Mouse (Mus musculus) lung, adult 18-20 months (tissue): ENCODE results near the gene Ntrk3.

ENCODE experiments used
- DNase-seq, 2 experiments: peaks; one replicate each; pipeline ENCODE4 v3.0.0; 2022; ENCODE audit warnings: mixed read lengths in 2 of 2

Ntrk3 gene

DNA sequence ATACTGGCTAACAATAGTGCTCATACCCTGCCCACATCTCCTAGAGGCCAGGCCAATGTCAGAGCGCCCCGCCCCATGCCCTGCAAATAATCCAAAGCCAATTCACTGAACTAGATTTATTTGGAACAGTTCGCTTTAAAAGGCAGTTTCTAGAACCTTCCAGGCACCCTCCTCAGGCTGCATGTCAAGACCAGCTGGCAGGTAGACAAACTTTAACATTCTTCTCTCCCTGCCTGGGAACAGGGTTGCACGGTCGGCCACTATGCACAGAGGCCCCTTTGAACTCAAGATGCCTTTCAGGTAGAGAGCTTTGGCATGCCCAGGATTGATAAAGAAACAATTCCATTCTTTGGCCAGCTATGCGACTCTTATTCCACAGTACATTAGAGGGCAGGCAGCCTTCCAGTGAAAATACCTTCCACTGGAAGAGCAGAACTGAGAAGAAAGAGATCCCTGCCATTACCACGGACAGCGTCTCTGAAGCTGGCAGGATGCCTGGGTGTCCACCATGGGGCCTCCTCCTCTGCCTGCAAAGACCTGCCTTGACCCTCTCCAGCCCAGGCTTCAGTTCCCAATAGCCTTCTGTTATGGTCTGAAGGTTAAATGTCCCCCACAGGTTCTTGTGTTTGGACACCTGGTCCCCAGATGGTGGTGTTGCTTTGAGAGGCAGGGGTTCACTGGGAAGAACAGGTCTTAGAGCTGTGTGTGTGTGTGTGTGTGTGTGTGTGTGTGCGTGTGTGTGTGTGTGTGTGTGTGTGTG is 298.3 kb downstream of the Ntrk3 start:
- no peak for DNase-seq

- DNase-seq: peak in 1 of 2 experiments; percentile 10
Measured at GRCm38 (mm10) chr7:78433617-78434144, 304.1 kb downstream of the Ntrk3 start.

- DNase-seq: no peak
Measured at GRCm38 (mm10) chr7:78431611-78432010, 306.2 kb downstream of the Ntrk3 start.

DNA sequence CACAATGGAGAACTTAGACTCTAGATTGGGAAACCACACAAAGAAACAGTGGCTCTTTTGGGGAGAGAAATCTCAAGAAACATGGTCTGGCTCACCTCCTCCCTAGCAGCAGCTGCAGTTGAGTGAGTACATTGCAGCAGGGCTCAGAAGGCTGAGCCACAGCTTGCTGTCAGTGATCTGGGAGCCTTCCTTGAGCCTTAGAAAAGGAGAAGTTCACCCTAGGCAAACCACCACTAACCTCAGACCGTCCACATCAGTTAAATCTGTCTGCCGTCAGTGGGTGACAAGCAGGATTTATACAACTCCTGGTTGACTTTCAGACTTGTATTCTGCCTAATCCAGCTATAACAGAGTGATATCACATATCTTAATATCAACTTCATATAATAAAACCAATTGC is 325.6 kb downstream of the Ntrk3 start:
- DNase-seq: no peak

- no peak for DNase-seq
Measured at GRCm38 (mm10) chr7:78409970-78410369, 327.8 kb downstream of the Ntrk3 start.

DNA sequence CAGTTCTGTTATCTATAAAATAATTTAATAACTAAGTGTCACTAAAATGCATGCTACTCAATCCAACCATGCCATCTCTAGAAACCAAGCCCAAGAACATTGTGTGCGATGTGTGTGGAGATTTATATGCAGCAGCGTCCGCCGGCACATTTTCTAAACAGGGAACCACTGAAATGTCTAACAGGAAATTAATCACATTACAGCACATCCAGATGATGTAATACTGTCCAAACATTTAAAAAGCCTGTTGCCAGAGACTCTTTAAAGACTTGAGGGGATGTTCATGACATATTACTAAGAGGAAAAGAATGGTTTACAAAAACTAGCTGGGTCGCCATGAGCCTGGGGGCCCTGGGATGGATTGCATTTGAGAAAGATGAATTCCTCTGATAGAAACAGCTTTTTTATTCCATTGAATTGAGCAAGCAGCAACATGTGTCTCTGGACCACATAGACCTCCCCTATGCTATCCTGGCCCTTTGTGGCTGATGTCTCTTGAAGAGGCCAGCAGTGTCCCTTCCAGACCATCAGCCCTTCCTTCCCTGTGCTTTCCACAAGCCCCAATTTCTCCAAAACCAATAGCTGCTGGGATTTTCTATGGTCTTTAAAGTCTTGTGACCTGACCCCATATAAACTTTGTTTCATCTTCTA is 331.0 kb downstream of the Ntrk3 start:
- DNase-seq: peak in 1 of 2 experiments; percentile 8

DNA sequence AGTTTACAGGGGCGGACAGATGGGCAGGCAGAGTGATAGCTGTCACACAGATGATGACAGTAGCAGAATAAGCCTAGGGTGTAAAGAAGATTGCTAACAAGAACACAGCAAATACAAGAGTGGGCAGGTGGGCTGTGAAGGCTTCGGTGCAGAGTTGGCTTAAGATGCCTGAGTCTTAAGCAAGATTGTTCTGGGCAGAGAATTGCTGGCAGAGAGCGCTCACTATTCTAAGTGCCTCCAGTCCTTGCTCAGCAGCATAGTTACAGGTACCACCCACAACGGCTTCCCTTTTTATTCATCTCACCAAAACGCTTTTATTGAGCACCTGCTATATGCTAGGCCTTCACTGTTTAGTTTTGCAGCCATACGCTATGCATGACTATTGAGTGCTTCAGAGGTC is 333.3 kb downstream of the Ntrk3 start:
- no peak for DNase-seq

- no peak for DNase-seq
Measured at GRCm38 (mm10) chr7:78402495-78402894, 335.3 kb downstream of the Ntrk3 start.

- DNase-seq: no peak
Measured at GRCm38 (mm10) chr7:78400219-78400618, 337.6 kb downstream of the Ntrk3 start.

DNA sequence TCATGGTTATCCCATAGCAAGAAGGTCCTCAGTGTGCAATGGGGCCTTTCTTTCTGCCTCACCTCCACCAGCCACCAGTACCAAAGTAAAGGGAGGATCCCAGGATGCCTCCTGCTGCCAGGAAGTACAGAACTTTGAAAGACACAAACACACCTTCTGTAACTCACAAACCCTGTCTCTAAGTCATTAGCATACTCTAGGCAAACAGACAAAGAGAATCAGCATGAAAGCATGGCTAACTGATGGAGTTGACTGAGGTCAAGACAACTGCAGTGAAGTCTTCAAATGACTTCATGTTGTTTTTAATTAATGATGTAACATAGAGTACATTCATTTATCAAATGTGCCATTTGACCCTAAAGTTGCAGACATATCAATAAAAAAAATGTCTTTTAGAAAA is 339.4 kb downstream of the Ntrk3 start:
- DNase-seq: no peak

DNA sequence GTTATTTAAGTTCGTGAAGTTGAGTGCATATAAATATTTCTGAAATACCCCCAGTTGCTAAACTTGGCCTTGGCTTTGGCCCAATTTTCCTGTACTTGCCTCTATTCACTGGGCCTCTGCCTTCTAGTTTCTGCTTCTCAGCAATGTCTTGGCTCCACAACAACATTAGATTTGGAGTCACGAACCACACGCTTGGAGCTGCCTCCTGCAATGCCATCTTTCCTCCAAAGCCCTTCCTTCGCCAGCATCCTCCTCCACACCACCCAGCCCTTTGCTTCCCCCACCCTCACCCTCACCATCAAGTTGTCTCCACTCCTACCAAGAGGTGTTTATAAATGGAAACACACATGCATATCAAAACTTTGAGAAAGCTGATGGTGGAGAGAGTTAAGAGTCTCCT is 340.6 kb downstream of the Ntrk3 start:
- DNase-seq: no peak

- DNase-seq: peak in 1 of 2 experiments; percentile 29
Measured at GRCm38 (mm10) chr7:78390019-78390418, 347.8 kb downstream of the Ntrk3 start.

- no peak for DNase-seq
Measured at GRCm38 (mm10) chr7:78388101-78388500, 349.7 kb downstream of the Ntrk3 start.

DNA sequence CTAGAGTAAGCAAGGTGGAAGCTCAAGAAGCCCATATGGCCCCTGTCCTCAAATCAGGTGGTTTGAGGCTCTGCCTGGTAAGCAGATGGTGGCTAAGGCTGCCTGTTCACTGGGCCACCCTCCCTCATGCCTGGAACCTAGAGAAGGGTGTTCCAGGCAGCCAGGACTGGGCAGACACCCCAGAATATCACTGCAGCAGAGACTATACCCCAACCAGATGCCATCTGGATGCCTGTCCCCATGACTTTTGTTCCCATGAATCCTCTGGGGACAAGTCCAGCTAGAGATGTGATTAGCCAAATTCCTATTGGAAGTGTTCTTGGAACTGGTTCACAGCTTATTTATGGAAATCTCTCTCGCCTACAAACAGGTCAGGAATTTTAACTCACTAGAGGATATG is 351.8 kb downstream of the Ntrk3 start:
- DNase-seq: no peak

- peak in 1 of 2 experiments; percentile 25 for DNase-seq
Measured at GRCm38 (mm10) chr7:78384111-78384510, 353.7 kb downstream of the Ntrk3 start.

GRCm38 (mm10) chr7:78382126-78382525 is 355.7 kb downstream of the Ntrk3 start:
- peak in 1 of 2 experiments; percentile 7 for DNase-seq

- no peak for DNase-seq
Measured at GRCm38 (mm10) chr7:78379784-78380183, 358.0 kb downstream of the Ntrk3 start.

GRCm38 (mm10) chr7:78378306-78378705 is 359.5 kb downstream of the Ntrk3 start:
- no peak for DNase-seq

- no peak for DNase-seq
Measured at GRCm38 (mm10) chr7:78376875-78377274, 360.9 kb downstream of the Ntrk3 start.

DNA sequence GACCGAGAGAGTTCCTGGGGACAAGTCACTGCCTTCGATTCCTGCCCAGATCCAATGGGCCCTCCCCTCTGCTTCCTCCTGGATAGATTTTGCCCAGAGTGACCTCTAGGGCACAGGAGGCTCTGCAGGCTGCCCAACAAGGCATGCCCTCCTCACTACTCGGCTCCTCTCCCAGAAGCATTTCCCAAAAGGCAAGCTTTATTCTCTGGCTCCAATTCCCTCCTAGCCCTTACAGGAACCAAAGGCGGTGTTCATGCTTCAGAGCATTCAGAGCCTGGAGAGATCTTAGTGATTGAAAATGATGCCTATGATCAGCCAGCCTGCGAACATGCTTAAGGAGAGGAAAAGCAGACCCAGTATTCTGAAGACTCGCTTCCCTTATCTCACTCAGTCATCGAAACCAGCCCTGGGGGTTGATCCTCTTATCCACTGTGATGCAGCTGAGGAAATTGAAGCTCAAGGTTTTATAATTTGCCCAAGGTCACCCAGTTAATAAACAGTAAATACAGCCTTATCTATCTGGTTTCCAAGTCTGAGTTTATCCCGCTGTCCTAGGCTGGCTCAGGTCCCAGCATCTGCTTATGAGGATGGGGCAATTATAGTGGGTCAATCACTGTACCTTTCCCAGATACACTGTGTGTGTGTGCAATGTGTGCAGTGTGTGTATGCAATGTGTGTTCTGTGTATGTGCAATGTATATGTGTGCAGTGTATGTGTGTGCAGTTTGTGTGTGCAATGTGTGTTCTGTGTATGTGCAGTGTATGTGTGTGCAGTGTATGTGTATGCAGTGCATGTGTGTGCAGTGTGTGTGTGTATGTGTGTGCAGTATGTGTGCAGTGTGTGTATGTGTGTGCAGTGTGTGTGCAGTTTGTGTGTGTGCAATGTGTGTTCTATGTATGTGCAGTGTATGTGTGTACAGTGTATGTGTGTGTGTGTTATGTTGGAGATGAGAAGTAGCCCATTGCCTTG is 376.2 kb downstream of the Ntrk3 start:
- no peak for DNase-seq

GRCm38 (mm10) chr7:78347464-78347863 is 390.3 kb downstream of the Ntrk3 start:
- DNase-seq: no peak

DNA sequence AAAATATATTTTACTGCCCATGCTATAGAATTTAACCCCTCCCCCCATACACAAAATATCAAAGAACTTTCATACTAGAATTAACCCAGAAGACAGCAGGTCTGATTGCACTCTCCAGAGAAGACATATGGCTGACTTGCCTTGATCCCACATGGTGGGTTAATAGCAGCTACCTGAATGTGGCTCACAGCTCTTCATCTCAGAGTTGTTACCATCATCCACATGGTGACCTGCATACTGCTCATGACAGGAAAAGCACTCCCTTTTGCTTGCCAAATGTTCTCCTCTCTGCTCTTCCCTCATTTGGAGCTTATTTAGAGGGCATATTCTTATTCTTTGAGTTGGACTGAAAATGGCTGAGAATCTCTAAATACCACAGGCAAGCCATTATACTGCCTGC is 404.4 kb downstream of the Ntrk3 start:
- no peak for DNase-seq

DNA sequence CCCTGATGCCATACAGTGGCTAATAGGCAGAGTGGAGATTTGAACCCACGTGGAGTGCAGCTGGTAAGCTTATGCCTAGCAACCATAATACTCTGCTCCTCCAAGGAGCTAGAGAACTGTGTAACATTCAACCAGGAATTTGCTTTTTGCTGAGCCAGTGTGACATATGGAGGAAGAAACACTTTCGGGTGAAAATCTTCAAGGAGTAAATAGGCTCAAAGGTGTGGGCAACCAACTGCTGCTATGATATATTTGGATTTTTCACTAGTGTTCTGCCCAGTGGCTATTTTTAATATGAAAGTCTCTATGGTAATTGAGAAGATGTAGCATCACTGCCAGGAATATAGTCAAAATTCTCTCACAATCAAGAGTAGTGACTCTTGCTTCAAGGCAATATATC is 409.5 kb downstream of the Ntrk3 start:
- DNase-seq: no peak
